Mouse (Mus musculus): ENCODE data around the gene Catsperg1. TPM values are rescaled to one million over a fixed set of nuclear protein-coding genes. Genes with fewer than 3 reads are reported as not detected.

Gene Catsperg1
- polyA plus RNA-seq, 1 experiment = 27.3 TPM

- Histone ChIP-seq H3K9ac (ENCODE audit: low read depth, poor library complexity, severe bottlenecking) (peak overlapping the region; percentile 12; the same call in 1 of the 2 replicates), H3K27ac (ENCODE audit: insufficient read depth, low read length) (peak overlapping the region; percentile 77), H3K36me3 (ENCODE audit: control insufficient read depth, insufficient read depth, low read length, poor library complexity, severe bottlenecking) (no peaks in the 10 kb centered on the region), H3K9me3 (replicated peaks; ENCODE audit: control insufficient read depth, insufficient read depth, low read length, poor library complexity, severe bottlenecking) (no peaks in the 10 kb centered on the region), H3K27me3 (ENCODE audit: control insufficient read depth, insufficient read depth, low read length, poor library complexity, severe bottlenecking) (no peaks in the 10 kb centered on the region), H3K4me1 (ENCODE audit: control insufficient read depth, insufficient read depth, low read length) (peaks cover 2% of the 10 kb centered on the region), H3K4me3 (ENCODE audit: low read depth, low read length) (peak overlapping the region; percentile 90)
- no peak for TF ChIP-seq CTCF (IDR thresholded peaks at IDR 0.05; ENCODE audit: low read depth, low read length)
- no peak; the same call in 1 of the 2 replicates for TF ChIP-seq EP300 (IDR thresholded peaks at IDR 0.05; ENCODE audit: insufficient read depth, low read depth, low read length)
- peak; percentile 61 for TF ChIP-seq POLR2A (IDR thresholded peaks at IDR 0.05; ENCODE audit: insufficient read depth, low read length)
Measured at GRCm38 (mm10) chr7:29137429-29137828, 76.4 kb downstream of the Catsperg1 start.

GRCm38 (mm10) chr7:29134693-29135386 is 79.0 kb downstream of the Catsperg1 start, which contains the start of gene Rasgrp4:
TSS of gene Rasgrp4 (plus strand) at chr7:29134851.
- Histone ChIP-seq H3K27me3 (ENCODE audit: control insufficient read depth, insufficient read depth, low read length, poor library complexity, severe bottlenecking) (no peaks in the 10 kb centered on the region), H3K9ac (ENCODE audit: low read depth, poor library complexity, severe bottlenecking) (peak within 1 kb of the TSS; percentile 41), H3K9me3 (replicated peaks; ENCODE audit: control insufficient read depth, insufficient read depth, low read length, poor library complexity, severe bottlenecking) (no peaks in the 10 kb centered on the region), H3K27ac (ENCODE audit: insufficient read depth, low read length) (no peak within 1 kb of the TSS), H3K4me1 (ENCODE audit: control insufficient read depth, insufficient read depth, low read length) (no peaks in the 10 kb centered on the region), H3K36me3 (ENCODE audit: control insufficient read depth, insufficient read depth, low read length, poor library complexity, severe bottlenecking) (no peaks in the 10 kb centered on the region), H3K4me3 (ENCODE audit: low read depth, low read length) (peak within 1 kb of the TSS; percentile 69)
- TF ChIP-seq POLR2A (IDR thresholded peaks at IDR 0.05; ENCODE audit: insufficient read depth, low read length) = no peak
- TF ChIP-seq EP300 (IDR thresholded peaks at IDR 0.05; ENCODE audit: insufficient read depth, low read depth, low read length) = 0 out of 2 replicates have a peak, but pooled peaks have one; percentile 44

GRCm38 (mm10) chr7:29134230-29134629 is 79.6 kb downstream of the Catsperg1 start:
- Histone ChIP-seq H3K9ac (ENCODE audit: low read depth, poor library complexity, severe bottlenecking) (0 out of 2 replicates have a peak overlapping the region, but pooled peaks have one; percentile 41), H3K36me3 (ENCODE audit: control insufficient read depth, insufficient read depth, low read length, poor library complexity, severe bottlenecking) (no peaks in the 10 kb centered on the region), H3K4me1 (ENCODE audit: control insufficient read depth, insufficient read depth, low read length) (no peaks in the 10 kb centered on the region), H3K27ac (ENCODE audit: insufficient read depth, low read length) (no peak overlapping the region), H3K9me3 (replicated peaks; ENCODE audit: control insufficient read depth, insufficient read depth, low read length, poor library complexity, severe bottlenecking) (no peaks in the 10 kb centered on the region), H3K4me3 (ENCODE audit: low read depth, low read length) (no peak overlapping the region), H3K27me3 (ENCODE audit: control insufficient read depth, insufficient read depth, low read length, poor library complexity, severe bottlenecking) (no peaks in the 10 kb centered on the region)
- TF ChIP-seq CTCF (IDR thresholded peaks at IDR 0.05; ENCODE audit: low read depth, low read length) (no peak), POLR2A (IDR thresholded peaks at IDR 0.05; ENCODE audit: insufficient read depth, low read length) (no peak), EP300 (IDR thresholded peaks at IDR 0.05; ENCODE audit: insufficient read depth, low read depth, low read length) (no peak)

Other genes starting within 250 kb of the Catsperg1 start
- 409 and 413 TPM in 2 replicates for gene Eif3k, start 232.2 kb downstream of the Catsperg1 start, polyA plus RNA-seq (2011; ENCODE audit: insufficient read depth, insufficient read length, low read depth, missing spikeins)
- 33.2 and 36.3 TPM in 2 replicates for gene Map4k1, start 232.0 kb downstream of the Catsperg1 start, polyA plus RNA-seq (2011; ENCODE audit: insufficient read depth, insufficient read length, low read depth, missing spikeins)
- 8.4 and 10.3 TPM in 2 replicates for gene Ryr1, start 88.9 kb downstream of the Catsperg1 start, polyA plus RNA-seq (2011; ENCODE audit: insufficient read depth, insufficient read length, low read depth, missing spikeins)
- 23.0 and 31.5 TPM in 2 replicates for gene Rasgrp4, start 79.2 kb downstream of the Catsperg1 start, polyA plus RNA-seq (2011; ENCODE audit: insufficient read depth, insufficient read length, low read depth, missing spikeins)
- gene Fam98c, start 57.8 kb downstream of the Catsperg1 start, polyA plus RNA-seq (2011; ENCODE audit: insufficient read depth, insufficient read length, low read depth, missing spikeins) = 12.6 and 13.3 TPM in 2 replicates
- gene Ggn, start 43.8 kb downstream of the Catsperg1 start, polyA plus RNA-seq (2011; ENCODE audit: insufficient read depth, insufficient read length, low read depth, missing spikeins) = not detected in 2 replicates
- 9.2 and 12.1 TPM in 2 replicates for gene Spred3, start 43.6 kb downstream of the Catsperg1 start, polyA plus RNA-seq (2011; ENCODE audit: insufficient read depth, insufficient read length, low read depth, missing spikeins)
- gene Psmd8, start 33.3 kb downstream of the Catsperg1 start, polyA plus RNA-seq (2011; ENCODE audit: insufficient read depth, insufficient read length, low read depth, missing spikeins) = 223 and 242 TPM in 2 replicates
- 7.0 and 7.1 TPM in 2 replicates for gene Kcnk6, start 18.5 kb upstream of the Catsperg1 start, polyA plus RNA-seq (2011; ENCODE audit: insufficient read depth, insufficient read length, low read depth, missing spikeins)
- 50.9 and 55.2 TPM in 2 replicates for gene Yif1b, start 24.3 kb upstream of the Catsperg1 start, polyA plus RNA-seq (2011; ENCODE audit: insufficient read depth, insufficient read length, low read depth, missing spikeins)
- gene 2200002D01Rik, start 34.4 kb upstream of the Catsperg1 start, polyA plus RNA-seq (2011; ENCODE audit: insufficient read depth, insufficient read length, low read depth, missing spikeins) = 33.6 and 34.1 TPM in 2 replicates
- 264 and 288 TPM in 2 replicates for gene Spint2, start 67.9 kb upstream of the Catsperg1 start, polyA plus RNA-seq (2011; ENCODE audit: insufficient read depth, insufficient read length, low read depth, missing spikeins)
- 22.1 and 29.1 TPM in 2 replicates for gene Ppp1r14a, start 75.3 kb upstream of the Catsperg1 start, polyA plus RNA-seq (2011; ENCODE audit: insufficient read depth, insufficient read length, low read depth, missing spikeins)
- 5.9 and 6.1 TPM in 2 replicates for gene Dpf1, start 89.9 kb upstream of the Catsperg1 start, polyA plus RNA-seq (2011; ENCODE audit: insufficient read depth, insufficient read length, low read depth, missing spikeins)